Mouse (Mus musculus) right cerebral cortex, postnatal 4 days (tissue): ENCODE measurements around the gene Uroc1.
A peak's percentile ranks its signal among the peaks of the same experiment; 100 is the strongest.

ENCODE experiments used
- DNase-seq: peaks from one replicate; pipeline ENCODE4 v3.0.0-alpha.2; 2022

The Uroc1 gene

GRCm38 (mm10) chr6:90359445-90359844, 26.4 kb downstream of the Uroc1 start:
- no peak for DNase-seq

DNA sequence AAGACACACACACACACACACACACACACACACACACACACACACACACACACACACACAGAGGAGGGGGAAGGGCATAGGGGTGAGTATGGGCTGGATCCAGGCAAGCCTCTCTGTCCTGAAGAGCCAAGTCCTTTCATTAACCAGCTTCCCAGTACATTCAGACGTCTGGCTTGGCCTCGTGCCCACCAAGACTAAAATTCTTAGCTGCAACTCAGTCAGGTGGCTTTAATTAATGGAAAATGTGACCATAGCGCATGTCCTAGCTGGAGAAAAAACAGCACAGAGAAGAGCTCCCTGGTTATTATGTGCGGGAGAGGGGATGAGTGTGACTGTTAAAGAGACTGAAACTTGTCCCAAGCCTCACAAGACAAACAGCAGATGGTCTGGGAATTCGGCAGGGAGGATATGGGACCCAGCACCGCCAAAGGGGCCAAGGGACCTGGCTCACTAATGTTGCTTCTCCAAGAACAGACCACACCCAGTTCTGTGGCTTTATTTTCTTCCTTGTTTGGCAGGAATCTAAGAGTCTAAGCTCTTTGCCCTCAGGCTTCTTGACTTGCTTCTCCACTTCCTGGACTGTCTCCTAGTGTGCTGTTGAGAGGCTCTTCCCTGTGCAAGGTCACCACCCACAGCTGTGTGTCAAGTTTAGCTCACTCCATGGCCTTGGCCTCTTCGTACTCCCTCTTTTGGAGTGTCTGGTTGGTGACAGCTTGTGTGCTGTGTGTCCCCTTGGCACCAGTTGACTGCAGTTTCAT, 27.1 kb downstream of the Uroc1 start:
- peak; percentile 22 for DNase-seq

GRCm38 (mm10) chr6:90360922-90361614, 28.0 kb downstream of the Uroc1 start:
- DNase-seq: no peak

DNA sequence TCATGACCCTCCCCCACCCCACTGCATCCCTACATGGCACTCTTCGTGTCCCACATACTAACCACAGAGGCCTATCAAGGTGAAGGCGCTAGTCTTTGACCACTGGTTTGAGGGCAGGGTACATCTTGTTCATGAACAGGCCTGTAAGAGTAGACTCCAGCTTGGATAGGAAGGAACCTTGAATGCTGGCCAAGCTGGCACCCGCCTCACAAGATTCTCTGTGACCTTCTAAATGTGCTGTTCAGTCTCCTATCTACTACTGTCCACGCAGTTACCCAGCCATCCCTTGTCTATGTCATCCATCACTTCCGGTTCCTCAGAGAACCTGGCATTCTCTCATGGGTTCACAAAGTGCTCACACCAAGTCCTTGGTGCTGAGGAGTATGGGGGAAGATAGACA, 30.2 kb downstream of the Uroc1 start:
- no peak for DNase-seq

GRCm38 (mm10) chr6:90368976-90369724, 36.1 kb downstream of the Uroc1 start, which contains the start of gene Zxdc:
Zxdc (plus strand) TSS chr6:90369492.
- DNase-seq: peak; percentile 99

- peak; percentile 22 for DNase-seq
Measured at GRCm38 (mm10) chr6:90369725-90370553, 36.9 kb downstream of the Uroc1 start.

DNA sequence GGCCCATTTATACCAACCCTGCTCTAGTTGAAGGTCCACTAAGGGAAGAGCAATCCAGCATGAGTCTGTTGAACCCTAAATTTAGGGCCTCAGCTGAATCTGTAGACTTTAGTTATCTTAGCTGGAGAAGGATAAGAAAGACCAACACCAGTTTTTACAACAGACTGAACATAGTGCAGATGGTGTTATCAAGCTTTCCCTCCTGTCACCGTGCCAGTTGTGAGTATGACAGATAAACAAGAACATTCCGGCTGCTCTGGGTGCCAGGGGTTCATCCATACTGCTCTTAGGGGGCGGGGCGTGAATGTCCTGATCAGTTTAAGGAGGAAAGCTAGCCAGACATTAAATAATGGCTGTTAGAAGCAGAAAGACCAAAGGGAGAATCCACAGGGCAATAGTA, 41.6 kb downstream of the Uroc1 start:
- DNase-seq: no peak

GRCm38 (mm10) chr6:90377708-90378107, 44.6 kb downstream of the Uroc1 start:
- no peak for DNase-seq

DNA sequence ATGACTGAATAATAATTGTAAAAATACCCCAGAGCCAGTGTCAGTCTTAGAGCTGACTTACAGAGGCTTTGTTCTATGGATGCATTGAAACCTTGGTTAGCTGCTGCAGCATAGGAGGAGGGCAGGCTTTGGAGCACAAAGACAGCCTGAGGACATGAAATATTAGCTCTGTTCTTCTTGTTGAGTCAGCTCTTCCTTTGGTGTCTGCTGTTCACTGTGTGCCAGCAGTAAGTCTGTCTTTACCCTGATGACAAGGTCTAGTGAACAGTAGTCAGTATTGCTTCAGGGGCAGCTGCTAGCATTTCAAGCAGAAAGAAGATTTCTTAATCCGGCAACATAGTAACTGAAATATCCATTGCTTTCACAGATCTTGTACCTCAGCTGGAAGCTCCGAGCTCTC, 48.4 kb downstream of the Uroc1 start:
- DNase-seq: no peak

DNA sequence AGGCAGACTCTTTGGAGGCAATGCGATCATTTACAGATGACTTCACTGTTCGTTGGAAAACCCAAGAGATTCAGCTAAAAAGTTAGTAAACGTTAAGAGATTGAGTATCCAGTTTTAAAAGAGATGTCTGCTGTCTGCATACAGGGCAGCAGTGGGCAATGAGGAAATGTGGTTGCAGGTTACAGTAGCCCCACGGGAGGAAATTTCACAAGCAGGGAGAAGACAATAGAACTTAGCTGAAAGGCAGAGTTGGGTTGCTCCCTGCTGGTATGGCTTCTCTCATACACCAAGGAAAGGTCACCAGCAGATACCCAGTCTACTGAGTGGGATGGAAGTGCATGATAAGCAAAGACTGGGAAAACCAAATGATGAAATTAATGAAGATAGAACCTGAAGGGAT, 57.5 kb downstream of the Uroc1 start:
- no peak for DNase-seq

DNA sequence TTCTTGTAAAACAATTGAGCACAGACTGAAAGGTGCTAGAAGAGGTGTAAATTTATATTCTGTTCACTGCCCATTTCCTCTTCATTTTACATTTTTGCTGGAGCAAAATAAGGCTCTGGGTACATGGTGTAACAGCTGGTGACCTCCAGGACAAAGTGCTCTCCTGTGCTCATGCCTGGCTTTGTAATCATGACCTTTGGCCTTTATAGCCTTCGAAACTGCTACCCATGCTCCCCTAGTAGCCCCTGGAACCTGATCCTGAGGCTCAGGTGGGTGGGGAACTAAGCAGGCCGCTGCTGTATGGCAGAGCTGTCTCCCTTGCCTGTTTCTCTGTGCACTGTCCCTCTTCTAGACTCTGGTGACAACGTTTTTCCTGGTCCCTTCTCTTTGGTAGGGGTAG, 60.9 kb downstream of the Uroc1 start:
- DNase-seq: no peak

DNA sequence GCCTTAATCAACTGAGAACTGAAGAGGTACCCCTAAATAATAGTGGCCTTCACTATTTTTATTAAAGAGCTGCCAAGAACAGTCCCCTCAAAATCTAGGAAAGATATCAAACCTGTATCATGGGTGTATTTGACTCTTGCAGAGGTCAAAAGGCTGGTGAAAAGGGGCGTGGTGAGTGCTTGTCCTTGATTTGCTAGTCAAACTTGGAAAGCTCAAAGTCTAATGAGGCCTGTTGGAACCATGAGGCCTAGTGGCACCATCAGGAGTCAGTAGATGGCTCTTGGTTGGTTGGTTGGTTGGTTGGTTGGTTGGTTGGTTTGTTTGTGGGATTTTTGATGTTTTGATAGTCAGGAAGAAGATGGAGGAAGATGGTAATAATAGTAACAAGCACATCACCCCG, 62.7 kb downstream of the Uroc1 start:
- DNase-seq: no peak

DNA sequence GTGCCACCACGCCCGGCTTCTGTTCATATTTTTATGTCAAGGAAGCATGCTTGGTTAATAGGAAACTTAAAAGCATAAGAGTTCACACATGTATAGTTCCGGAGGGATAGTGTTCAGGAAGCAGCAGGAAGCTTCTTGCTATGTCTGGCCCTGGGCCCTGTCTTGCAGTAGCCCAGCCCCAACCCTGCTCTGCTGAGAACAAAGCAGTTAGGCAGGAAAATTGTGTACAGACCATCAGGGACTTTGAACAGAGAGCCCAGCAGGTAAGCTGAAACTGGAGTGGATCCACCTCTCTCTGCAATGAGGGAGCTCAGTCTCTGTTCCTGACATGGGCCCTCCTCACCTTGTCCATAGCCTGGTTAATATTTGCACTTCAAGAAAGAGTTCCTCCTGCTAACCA, 64.2 kb downstream of the Uroc1 start:
- no peak for DNase-seq

DNA sequence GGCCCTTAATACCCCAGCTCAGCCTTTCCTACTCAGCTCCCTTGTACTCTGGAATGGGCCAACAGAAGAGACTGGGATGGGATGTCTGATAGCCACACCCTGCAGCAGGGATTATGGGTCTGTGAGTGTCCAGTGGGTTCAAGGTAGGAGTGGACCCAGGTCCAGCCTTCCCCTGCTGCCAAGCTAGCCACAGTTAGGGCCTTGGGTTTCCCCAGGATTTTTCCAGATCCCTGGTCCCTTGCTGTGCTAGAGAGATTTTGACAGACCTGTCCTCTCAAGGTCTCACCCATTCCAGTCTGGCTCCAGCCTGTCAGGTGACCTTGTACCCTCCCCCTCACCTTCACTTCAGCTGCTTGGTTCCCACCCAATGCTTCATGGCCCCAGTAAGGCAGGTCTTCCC, 75.5 kb downstream of the Uroc1 start:
- no peak for DNase-seq

DNA sequence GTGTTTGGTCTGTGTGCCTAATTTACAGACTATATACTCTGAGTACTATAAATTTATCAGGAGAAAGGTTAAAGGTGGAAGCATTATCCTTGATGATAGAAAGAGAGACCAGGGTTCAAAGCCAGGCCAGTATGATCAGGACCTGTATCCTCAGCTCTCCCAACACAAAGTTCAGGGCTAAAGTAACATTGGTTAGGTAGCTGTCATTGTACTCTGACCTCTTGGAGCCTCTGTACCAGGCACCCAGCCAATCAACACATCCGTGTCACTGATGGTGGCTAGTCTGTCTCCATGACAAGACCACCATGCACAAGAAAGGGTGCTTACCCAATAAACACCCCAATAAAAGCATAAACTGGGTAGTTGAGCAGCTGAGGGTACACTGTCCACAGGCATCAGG, 77.9 kb downstream of the Uroc1 start:
- no peak for DNase-seq

- no peak for DNase-seq
Measured at GRCm38 (mm10) chr6:90411926-90412325, 78.8 kb downstream of the Uroc1 start.
